Mouse (Mus musculus): ENCODE measurements around the gene Pgghg.

GRCm38 (mm10) chr7:140970931-140971330 lies 29.7 kb downstream of the Pgghg start:
- TF ChIP-seq CTCF (IDR thresholded peaks at IDR 0.05; ENCODE audit: extremely low read depth, insufficient read depth, low read length) (no peak), POLR2A (IDR thresholded peaks at IDR 0.05; ENCODE audit: extremely low read depth, insufficient read depth, low read length) (no peak)
